Mouse (Mus musculus) right cerebral cortex, postnatal 14 days (tissue): ENCODE results near the gene C330021F23Rik.
"Not testable (repeated sequence)": the region's sequence is repeated elsewhere in the genome, so short reads cannot be mapped to it uniquely, and the experiment has no call there.

Experiments used
- DNase-seq: peaks from one replicate; pipeline ENCODE4 v3.0.0; 2022

C330021F23Rik gene

DNA sequence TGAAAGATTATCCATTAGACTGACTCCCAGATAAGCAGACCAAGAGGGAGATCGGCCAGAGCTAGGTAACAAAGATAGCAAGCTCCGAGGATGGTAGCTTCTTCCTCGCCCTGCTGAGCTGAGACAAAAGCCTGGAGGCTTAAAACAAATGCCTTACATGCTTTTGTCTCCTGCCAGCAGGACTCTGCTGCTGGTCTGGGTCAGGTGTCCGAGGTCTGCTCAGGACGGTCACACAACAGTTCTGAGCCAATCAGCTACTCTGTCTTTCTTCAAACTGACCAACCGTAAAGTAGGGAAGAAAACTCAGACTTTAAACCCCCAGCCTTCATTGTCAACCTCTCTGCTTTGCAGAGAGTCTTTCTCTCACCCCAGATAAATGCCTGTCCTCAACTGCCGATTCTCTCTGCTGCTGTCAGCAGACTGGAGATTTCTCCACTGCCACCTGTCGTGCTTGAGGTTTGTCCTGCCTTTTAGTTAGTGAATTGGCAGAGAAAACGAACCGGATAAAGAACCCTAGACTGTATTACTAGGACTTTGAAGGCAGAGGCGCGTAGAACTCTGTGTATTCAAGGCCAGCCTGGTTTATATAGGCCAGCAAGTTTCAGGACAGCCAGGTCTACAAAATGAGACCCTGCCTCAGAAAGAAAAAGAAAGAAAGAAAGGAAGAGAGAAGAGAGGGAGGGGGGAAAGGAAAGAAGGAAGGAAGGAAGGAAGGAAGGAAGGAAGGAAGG is at the start of gene C330021F23Rik:
Gene C330021F23Rik (plus strand): TSS at position 350 of the 731 bp plus-strand sequence.
- no peak for DNase-seq

GRCm38 (mm10) chr8:3522007-3522697 is 45.6 kb upstream of the C330021F23Rik start:
- DNase-seq: no peak

DNA sequence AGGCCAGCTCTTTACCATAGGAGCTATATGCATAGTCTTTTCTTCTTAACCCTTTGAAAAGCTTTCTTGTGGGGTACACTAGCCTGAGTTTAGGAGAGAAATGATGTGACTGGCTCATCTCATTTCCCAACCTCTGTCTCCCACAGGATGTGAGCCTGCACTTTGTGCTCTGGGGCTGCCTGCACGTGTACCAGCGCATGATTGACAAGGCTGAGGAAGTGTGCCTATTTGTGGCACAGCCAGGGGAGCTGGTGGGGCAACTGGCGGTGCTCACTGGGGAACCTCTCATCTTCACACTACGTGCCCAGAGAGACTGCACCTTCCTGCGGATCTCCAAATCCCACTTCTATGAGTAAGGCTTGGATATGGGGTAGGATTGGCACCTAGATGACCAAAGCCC is 37.0 kb upstream of the C330021F23Rik start:
- DNase-seq: no peak

DNA sequence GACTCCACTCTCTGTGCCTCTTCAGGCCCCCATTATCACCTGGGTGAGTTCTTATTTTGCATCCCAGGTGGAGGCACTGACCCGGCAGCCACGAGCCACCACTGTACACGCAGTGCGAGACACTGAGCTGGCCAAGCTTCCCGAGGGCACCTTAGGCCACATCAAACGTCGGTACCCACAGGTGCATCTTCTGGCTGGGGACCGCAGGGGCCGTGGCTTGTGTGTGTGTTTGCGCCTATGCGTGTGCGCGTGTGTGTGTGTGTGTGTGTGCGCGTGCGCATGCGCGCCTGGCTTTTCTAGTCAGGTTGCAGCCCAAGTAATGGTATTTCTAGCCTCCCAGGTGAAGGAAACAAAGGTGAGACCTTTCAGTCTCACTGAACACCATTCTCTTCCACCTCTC is 35.9 kb upstream of the C330021F23Rik start:
- DNase-seq: no peak

- DNase-seq: no peak
These were observed 31.5 kb upstream of the C330021F23Rik start for GRCm38 (mm10) chr8:3536053-3536841.

GRCm38 (mm10) chr8:3536940-3537339 is 30.9 kb upstream of the C330021F23Rik start:
- DNase-seq: no peak

DNA sequence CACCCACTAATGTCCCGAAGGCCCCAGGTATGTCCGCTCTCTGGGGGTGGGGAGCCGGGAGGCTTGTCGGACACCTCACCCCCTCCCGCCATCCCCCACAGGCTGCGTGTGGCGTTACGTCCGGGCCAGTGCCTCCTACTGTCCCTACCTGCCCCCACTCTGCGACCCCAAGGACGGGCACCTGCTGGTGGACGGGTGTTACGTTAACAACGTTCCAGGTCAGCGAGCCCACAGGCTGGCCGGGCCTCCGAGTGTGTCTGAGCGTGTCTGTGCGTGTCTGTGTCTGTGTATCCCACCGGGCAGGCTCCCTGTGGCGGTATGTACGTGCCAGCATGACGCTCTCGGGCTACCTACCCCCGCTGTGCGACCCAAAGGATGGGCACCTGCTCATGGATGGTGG is 30.1 kb upstream of the C330021F23Rik start:
- DNase-seq: no peak

GRCm38 (mm10) chr8:3539146-3539545 is 28.6 kb upstream of the C330021F23Rik start:
- no peak for DNase-seq

DNA sequence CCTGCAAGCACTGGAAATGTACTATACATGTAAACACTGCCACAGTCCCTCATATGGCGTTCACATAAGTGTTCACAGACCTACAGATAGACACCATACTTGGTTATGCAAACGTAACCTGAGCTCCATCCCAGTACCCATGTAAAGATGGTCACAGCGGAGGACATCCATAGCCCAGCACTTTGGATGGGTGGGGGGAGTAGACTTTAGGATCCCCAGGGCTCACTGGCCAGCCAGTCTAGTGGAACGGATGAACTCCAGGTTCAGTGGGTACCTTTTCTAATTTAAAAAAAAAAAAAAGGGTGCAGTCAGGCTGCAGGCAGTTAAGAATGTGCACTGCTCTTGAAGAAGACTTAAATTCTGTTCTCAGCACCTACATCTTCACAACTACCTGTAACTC is 27.7 kb upstream of the C330021F23Rik start:
- no peak for DNase-seq

DNA sequence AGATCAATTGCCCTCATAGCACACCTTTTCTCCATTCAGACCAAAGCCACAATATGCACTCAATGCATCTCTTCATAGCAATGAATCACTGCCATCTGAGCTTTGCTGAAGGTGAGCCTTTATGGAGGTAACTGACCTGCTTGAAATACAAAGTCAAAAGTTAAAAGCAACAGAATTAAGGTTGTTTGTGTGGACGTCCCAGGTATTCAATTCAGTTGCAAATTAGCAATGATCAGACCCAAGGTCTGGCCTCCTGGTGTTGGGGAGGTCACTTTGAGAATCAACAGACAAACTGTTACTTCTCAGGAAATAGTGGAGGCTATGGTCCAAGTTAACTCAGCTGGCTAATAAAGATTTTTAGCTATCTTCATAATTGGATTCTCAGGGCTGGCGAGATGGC is 21.3 kb upstream of the C330021F23Rik start:
- DNase-seq: no peak

DNA sequence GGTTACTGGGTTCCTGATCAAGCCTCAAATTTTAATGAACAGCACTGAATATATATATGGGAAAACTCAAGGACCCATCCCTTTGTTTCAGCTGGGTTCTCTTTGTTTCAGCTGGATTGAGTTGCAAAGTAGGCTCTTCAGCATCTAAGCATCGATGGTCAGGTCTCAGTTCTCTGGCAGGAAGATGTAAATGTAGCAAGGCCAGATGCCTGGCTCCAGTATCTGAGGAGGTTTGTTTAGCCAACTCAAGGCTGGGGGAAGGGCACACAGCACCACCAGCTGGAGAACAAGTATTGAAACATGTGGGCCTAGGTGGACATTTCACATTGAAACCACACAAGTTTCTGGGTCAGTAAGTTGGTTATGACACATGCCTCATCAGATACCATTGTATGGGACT is 15.6 kb upstream of the C330021F23Rik start:
- no peak for DNase-seq

GRCm38 (mm10) chr8:3556114-3556513 is 11.7 kb upstream of the C330021F23Rik start:
- DNase-seq: no peak

DNA sequence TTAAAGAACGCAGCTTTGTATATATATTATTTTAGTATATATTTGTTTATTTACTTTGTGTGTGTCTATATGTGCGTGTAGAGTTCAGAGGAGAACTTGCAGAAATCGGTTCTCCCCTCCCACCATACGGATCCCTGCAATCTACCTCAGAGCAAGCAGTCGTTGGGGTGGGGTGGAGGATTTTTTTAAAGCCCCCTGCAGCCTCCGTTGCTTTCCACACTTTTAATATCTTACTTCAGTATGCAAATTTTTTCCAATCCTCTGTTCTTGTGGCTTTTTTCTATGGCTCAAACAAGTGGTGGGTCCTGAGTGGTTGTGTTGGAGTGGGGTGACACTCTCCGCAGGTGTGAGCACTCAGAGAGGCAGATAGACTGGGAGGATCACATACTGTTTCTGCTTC is 588 bp downstream of the C330021F23Rik start:
- no peak for DNase-seq

GRCm38 (mm10) chr8:3569784-3570183 is 2.0 kb downstream of the C330021F23Rik start:
- no peak for DNase-seq

- no peak for DNase-seq
These were observed 6.8 kb downstream of the C330021F23Rik start for GRCm38 (mm10) chr8:3574546-3574945.

DNA sequence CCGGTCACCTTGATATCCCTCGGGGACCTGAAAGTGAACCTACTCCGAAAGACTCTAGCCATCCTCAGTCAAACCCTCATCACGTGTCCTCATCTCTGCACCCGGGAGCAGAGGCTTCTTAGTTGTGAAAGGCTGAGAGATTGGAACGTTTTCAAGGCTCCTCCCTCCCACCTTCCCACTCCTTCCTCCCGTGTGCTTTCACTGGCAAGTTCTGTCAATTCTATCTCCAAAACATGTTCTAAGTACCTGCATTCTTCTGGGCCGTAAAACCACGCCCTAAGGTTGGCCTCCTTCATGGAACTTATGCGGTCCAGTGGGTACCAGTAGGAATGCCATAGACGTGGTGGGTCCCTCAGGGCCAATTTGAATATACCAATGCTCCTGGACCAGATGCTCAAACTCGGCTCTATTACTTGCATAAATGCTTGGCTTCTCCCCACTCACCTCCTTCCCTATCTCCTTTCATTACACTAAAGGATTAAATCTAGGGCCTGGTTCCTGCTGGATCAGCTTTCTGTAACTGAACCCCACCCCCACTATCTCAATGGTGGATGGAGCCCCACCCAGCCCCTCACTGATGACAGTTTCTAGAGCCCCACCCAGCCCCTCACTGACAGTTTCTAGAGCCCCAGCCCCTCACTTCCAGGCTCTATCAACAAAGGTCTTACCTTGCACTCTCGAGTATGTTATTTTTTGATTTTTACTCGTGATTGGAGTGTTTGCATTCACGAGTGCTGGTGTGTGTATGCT is 8.6 kb downstream of the C330021F23Rik start:
- no peak for DNase-seq

GRCm38 (mm10) chr8:3579390-3580364 is 11.9 kb downstream of the C330021F23Rik start:
- DNase-seq: no peak

- DNase-seq: not testable (repeated sequence)
These were observed 14.2 kb downstream of the C330021F23Rik start for GRCm38 (mm10) chr8:3581961-3582360.

GRCm38 (mm10) chr8:3586452-3586851 is 18.7 kb downstream of the C330021F23Rik start:
- DNase-seq: no peak

- no peak for DNase-seq
These were observed 19.2 kb downstream of the C330021F23Rik start, which contains the start of gene Camsap3 for GRCm38 (mm10) chr8:3586993-3587390. Camsap3 (plus strand) TSS chr8:3587293.
